Mouse (Mus musculus) olfactory bulb, adult 2 months (tissue): ENCODE results near the gene Il9.

Source experiments
- CTCF ChIP-seq: fragments of 200-500 bp; IDR thresholded peaks from 2 replicates; pipeline ENCODE4 v1.5.1; 2012; ENCODE audit warnings: low read depth, mild to moderate bottlenecking, low read length, moderate library complexity; ENCODE audit not compliant: insufficient read depth
- POLR2A ChIP-seq: fragments of 200-500 bp; IDR thresholded peaks from 2 replicates; pipeline ENCODE4 v1.6.1; 2012; ENCODE audit warnings: mild to moderate bottlenecking, low read depth, low read length, moderate library complexity; ENCODE audit not compliant: insufficient read depth

DNA sequence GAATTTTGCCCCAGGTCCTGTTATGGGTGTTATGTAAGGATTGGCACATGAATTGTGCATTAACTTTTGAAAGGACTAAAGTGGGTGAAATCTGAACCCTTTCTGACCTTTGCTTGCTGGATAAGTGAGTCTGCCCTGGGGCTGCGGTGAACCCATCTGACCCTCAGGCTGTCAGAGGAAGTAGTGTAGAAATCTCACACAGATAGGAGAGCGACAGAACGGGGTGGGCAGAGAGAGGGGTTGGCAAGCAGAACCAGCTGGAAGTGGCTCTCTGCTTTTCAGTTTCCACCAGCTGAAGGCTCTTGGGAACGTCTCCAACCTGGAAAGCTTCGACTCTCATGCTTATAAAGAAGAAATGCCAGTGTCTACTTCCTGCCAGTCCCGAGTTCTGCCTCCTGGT lies 4.8 kb downstream of the Il9 start:
- TF ChIP-seq POLR2A (no peak), CTCF (no peak)
